Mouse (Mus musculus): Measurements from ENCODE around the gene Cby3.

Gene Cby3

DNA sequence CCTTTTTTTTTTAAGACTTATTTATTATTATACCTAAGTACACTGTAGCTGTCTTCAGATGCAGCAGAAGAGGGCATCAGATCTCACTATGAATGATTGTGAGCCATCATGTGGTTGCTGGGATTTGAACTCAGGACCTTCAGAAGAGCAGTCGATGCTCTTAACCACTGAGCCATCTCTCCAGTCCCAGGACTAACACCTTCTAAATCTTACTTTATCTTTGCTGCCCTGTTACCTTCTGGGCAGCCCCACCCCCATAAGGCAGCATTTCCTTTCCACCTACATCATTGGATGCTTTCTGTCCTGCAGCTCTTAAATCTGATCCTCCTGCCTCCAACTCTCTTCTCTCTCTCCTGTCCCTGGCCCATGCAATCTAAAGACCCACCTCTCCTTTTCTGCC lies 7.0 kb downstream of the Cby3 start:
- in situ Hi-C loops (cut with MboI) = loop anchor here (5.0 kb wide), 1 partner anchor 34 kb away; the partner anchor contains the start of gene Canx

DNA sequence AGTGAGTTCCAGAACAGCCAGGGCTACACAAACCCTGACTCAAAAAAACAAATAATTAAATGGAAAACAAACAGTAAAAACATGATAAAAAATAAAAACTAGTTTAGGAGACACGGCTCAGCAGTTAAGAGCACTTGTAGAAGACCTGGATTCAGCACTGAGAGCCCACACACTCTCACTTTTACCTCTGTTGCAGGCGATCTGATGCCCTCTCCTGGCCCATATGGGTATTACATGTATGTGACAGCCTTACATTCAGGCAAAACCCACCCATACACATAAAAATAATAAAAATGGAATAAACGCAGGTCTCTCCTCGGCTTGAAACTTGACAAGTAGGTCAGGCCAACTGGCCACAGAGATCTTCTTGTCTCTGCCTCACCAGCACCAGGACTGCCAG lies 10.3 kb downstream of the Cby3 start:
- in situ Hi-C loops (cut with MboI) = loop anchor here (5.0 kb wide), 1 partner anchor 37 kb away; the partner anchor contains the start of gene Canx

DNA sequence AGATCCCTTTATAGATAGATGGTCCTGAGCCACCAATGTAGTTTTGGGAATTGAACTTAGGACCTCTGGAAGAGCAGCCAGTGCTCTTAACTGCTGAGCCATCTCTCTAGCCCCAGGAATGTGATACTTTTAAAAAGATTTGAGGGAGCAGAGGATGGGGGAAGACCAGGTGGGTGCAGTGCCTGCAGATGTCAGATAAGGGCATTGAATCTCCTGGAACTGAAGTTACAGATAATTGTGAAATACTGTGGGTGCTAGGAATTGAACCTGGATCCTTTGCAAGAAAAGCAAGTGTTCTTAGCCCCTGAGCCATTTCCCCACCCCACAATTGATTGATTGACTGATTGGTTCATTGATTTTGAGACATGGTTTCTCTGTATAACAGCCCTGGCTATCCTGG lies 11.1 kb downstream of the Cby3 start:
- in situ Hi-C loops (cut with MboI) = no loop called here

- in situ Hi-C loops (cut with MboI) = no loop called here
Measured at GRCm38 (mm10) chr11:50367531-50367930, 13.3 kb downstream of the Cby3 start.

- in situ Hi-C loops (cut with MboI) = no loop called here
Measured at GRCm38 (mm10) chr11:50369360-50369911, 15.2 kb downstream of the Cby3 start.

GRCm38 (mm10) chr11:50370969-50371368 lies 16.7 kb downstream of the Cby3 start:
- in situ Hi-C loops (cut with MboI) = no loop called here

- in situ Hi-C loops (cut with MboI) = no loop called here
Measured at GRCm38 (mm10) chr11:50371399-50371841, 17.2 kb downstream of the Cby3 start.

GRCm38 (mm10) chr11:50371911-50372310 lies 17.6 kb downstream of the Cby3 start:
- in situ Hi-C loops (cut with MboI) = no loop called here

GRCm38 (mm10) chr11:50373086-50373485 lies 18.8 kb downstream of the Cby3 start:
- in situ Hi-C loops (cut with MboI) = no loop called here

DNA sequence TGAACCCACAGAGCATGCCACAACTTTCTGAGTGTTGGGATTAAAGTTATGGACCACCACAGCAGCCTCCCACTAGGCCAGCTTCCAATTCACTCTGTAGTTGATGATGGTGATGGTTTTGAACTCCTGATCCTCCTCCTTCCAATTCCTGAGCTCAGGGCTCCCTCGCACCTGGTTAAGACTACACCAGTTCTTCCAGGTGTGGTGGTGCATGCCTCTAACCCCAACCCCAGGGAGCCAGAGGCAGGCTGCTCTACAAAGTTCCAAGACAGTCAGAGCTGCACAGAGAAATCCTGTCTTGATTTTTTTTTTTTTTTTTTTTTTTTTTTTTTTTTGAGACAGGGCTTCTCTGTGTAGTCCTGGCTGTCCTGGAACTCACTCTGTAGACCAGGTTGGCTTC lies 19.4 kb downstream of the Cby3 start:
- in situ Hi-C loops (cut with MboI) = no loop called here

DNA sequence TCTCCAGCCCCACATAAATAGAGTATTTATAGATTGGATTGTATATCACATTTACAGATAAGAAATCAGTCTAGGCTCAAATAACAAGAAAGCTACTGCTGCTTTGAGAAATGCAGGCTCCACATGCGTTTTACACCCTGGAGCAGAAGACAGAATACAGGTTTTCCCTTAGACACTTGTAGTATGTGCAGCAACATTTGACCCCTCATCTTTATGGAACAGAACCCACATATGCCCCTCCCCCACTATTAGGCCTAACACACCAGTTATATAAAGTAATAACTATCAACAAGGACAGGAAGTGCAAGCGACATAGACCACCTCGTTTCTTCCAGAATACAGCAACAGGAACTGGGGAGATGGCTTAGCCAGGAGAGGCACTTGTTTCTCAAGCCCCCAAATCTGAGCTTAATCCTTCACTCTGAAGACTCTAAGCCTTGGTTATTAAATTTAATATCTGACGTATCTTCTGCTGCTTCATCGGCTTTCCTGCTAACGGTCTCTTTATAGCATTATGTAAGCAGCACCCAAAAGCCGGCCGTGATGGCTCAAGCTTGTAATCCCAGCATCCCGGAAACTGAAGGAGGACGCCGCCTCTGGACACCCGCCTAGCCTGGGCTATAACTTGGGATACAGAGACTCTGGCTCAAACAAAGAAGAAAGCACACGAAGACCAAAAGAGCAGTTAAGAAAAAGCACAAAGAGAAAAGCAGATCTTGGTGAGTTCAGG lies 20.2 kb downstream of the Cby3 start:
- in situ Hi-C loops (cut with MboI) = no loop called here

DNA sequence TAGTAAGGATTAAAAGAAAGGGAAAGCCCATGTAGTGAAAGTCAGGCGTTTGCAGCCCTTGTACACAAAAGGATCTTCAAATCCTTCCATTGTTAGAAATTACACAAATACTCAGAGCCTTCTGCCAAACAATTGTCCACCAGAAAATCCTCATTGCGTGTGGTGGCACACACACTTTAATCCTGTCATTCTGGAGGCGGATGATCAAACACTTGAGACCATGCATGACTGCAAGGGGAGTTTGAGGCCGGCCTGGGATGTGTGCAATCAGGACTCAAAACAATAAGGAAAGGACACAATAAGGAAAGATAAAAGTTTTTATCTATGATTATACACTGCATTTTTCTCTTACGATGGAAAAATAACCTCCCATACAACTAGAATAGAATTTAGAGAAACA lies 21.2 kb downstream of the Cby3 start:
- in situ Hi-C loops (cut with MboI) = no loop called here

DNA sequence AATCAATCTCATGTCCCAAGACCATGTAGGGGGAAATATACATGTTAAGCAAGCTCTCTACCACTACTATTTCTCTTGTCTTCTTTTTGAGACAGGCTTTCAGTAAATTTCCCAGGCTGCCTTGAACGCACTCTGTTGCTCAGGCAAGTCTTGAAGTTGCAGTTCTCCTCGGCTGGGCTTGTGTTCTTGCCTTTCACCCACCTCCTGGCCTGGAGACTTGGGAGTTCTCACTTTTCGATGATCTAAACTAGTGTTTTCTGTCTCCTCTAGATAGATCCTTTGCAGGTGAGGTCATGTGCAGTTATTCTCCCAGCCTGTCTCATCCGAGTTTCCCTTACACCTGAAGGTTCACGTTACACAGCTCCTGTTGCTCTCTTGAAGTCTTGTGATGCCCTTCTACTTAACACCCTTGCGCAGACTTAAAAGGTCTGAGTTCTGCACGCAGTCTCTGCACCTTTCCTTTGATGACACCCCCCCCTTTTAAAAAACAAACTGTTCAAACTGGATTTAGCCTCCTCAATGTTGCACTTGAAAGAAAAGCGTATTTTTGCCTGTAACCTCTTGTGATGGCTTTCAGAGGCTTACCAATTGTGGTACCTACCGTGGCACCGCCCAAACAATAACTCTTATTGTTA lies 22.0 kb downstream of the Cby3 start:
- in situ Hi-C loops (cut with MboI) = no loop called here

DNA sequence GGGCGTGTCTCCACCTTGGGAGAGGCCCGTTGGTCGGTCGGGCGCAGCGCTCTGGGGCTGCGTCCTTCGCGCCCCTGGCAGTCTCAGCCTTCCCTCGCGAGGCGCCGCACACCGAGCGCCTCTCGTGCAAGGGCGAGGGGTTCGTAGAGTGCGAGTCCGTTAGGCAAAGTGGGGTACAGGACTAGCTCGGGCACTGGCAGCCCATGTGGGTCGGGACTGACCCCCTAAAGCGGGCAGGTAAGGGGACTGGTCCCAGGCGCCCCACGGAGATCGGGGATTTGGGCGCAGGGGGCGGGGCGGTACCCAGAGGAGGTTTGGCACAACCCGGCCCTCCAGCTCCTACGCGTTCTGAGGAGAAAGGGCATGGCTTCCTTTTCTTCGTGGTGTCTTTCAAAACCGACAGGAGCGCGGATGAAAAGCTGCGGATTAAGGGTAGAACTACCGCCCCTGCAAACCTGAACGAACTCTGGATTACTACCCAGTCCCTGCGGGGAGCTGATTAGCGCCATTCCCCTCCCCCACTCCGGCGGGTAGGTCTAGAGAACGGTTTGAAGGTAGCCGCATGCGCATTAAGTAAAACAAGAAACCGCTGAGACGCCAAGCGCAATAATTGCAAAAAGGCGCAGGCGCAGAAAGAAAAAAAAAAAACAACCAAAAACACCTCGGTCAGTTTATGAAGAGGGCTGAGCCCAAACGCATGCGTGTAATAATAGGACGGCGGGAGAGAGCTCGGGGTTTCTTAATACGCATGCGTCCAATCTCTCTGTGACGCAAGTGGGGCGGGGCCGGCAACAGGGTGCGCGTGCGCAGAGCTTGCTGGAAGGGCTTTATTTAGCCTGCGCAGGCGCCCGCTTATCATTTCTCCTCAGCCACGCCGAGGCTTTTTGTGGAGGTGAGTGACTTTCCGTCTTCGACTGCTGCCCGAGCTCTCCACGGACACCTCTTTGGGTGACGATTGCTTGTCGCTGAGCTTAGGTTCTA lies 22.9 kb downstream of the Cby3 start, which contains the start of gene Hnrnph1:
Hnrnph1 (plus strand) TSS at position 80 of the 981 bp plus-strand sequence.
- in situ Hi-C loops (cut with MboI) = no loop called here

GRCm38 (mm10) chr11:50377892-50378684 lies 23.8 kb downstream of the Cby3 start:
- in situ Hi-C loops (cut with MboI) = no loop called here

GRCm38 (mm10) chr11:50379023-50379752 lies 24.9 kb downstream of the Cby3 start:
- in situ Hi-C loops (cut with MboI) = no loop called here

DNA sequence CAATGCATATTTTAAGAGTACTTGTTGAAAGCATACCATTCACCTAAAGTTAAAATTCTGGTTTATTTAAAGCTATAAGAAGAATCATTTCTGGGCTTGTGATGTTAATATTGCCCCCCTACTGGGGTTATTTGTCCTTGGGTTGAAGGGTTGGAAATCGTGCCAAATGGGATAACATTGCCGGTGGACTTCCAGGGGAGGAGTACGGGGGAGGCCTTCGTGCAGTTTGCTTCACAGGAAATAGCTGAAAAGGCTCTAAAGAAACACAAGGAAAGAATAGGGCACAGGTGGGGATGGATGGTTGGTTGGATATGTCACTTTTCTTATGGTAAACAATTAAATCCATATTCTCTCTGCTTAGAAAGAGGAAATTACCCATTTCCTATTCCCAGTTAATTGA lies 27.0 kb downstream of the Cby3 start:
- in situ Hi-C loops (cut with MboI) = no loop called here

- in situ Hi-C loops (cut with MboI) = no loop called here
Measured at GRCm38 (mm10) chr11:50387167-50387679, 33.0 kb downstream of the Cby3 start.

DNA sequence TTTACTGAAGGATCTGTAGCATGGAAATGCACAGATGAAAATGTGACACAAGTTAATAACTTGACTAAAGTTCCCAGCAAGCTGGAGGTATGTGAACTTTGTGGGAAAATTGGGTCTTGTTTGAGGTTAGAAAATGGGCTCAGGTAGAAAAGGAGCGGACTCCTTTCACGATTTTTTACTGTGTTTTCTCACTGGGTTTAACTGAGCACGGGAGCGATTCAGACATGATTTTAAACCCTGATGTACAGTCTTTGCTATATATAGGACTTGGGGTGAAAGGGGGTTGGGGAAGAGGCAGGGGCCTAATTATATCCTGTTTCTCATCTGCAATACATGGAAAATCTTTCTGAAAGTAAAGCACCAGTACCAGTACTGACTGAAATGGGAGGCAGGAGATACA lies 33.4 kb downstream of the Cby3 start:
- in situ Hi-C loops (cut with MboI) = no loop called here

All from mature B cell (primary cell).